Mouse (Mus musculus): ENCODE data around the gene Tbc1d22b. TPM values are rescaled to one million over a fixed set of nuclear protein-coding genes. Genes with fewer than 3 reads are reported as not detected.

Tbc1d22b gene
- polyA plus RNA-seq, 1 experiment from 2014 or later, result 16.4 TPM

- Histone ChIP-seq H3K36me3 (no peaks in the 10 kb centered on the region), H3K27ac (no peak overlapping the region), H3K9ac (no peak overlapping the region), H3K4me2 (no peak overlapping the region), H3K4me1 (no peaks in the 10 kb centered on the region), H3K27me3 (no peaks in the 10 kb centered on the region), H3K4me3 (no peak overlapping the region), H3K9me3 (no peaks in the 10 kb centered on the region)
- 86% methylated on average over 19 of the region's 19 CpGs for WGBS
- no peak for ATAC-seq (ENCODE audit: insufficient number of reproducible peaks, insufficient read depth, low FRiP score, low TSS enrichment, low read depth)
Measured at GRCm38 (mm10) chr17:29542831-29543690, 6.5 kb upstream of the Tbc1d22b start.

GRCm38 (mm10) chr17:29544064-29544463 is 5.5 kb upstream of the Tbc1d22b start:
- no peaks in the 10 kb centered on the region for H3K9me3 ChIP-seq
- no peak overlapping the region for H3K9ac ChIP-seq
- WGBS, result 73% methylated on average over 2 of the region's 2 CpGs
- no peak overlapping the region for H3K4me3 ChIP-seq
- H3K4me2 ChIP-seq, result no peak overlapping the region
- H3K27ac ChIP-seq, result no peak overlapping the region
- H3K36me3 ChIP-seq, result no peaks in the 10 kb centered on the region
- ATAC-seq (ENCODE audit: insufficient number of reproducible peaks, insufficient read depth, low FRiP score, low TSS enrichment, low read depth), result no peak
- no peaks in the 10 kb centered on the region for H3K27me3 ChIP-seq
- H3K4me1 ChIP-seq, result 0 out of 2 replicates have a peak, but pooled peaks cover under 1% of the 10 kb centered on the region

- H3K27ac ChIP-seq, result no peak overlapping the region
- 89% methylated on average over 5 of the region's 5 CpGs for WGBS
- H3K36me3 ChIP-seq, result no peaks in the 10 kb centered on the region
- H3K4me3 ChIP-seq, result no peak overlapping the region
- peaks cover 6% of the 10 kb centered on the region for H3K4me1 ChIP-seq
- H3K4me2 ChIP-seq, result no peak overlapping the region
- no peak for ATAC-seq (ENCODE audit: insufficient number of reproducible peaks, insufficient read depth, low FRiP score, low TSS enrichment, low read depth)
- no peak overlapping the region for H3K9ac ChIP-seq
- H3K27me3 ChIP-seq, result no peaks in the 10 kb centered on the region
- H3K9me3 ChIP-seq, result no peaks in the 10 kb centered on the region
Measured at GRCm38 (mm10) chr17:29545241-29545640, 4.3 kb upstream of the Tbc1d22b start.

DNA sequence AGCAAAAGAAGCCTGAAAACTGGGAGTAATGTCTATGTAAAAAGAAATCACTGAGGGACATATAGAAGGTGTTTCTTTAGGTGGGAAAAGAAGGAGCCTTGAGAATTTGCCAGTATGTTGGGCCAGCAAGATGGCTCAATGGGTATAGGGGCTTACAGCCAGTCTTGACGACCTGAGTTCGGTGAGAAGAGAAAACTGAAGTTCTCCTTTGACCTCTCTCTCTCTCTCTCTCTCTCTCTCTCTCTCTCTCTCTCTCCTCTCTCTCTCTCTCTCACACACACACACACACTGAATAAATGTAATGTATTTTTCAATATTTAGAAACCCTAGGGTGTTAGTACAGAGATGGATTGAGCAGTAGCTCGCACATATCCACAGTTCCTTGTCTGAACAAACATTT is 1.1 kb upstream of the Tbc1d22b start:
- H3K27ac ChIP-seq, result no peak overlapping the region
- no peaks in the 10 kb centered on the region for H3K9me3 ChIP-seq
- peaks cover 19% of the 10 kb centered on the region for H3K4me1 ChIP-seq
- H3K27me3 ChIP-seq, result no peaks in the 10 kb centered on the region
- H3K36me3 ChIP-seq, result 0 out of 2 replicates have a peak, but pooled peaks cover 6% of the 10 kb centered on the region
- H3K4me3 ChIP-seq, result no peak overlapping the region
- 77% methylated on average over 3 of the region's 3 CpGs for WGBS
- H3K4me2 ChIP-seq, result no peak overlapping the region
- no peak overlapping the region for H3K9ac ChIP-seq
- ATAC-seq (ENCODE audit: insufficient number of reproducible peaks, insufficient read depth, low FRiP score, low TSS enrichment, low read depth), result no peak

- no peak for ATAC-seq (ENCODE audit: insufficient number of reproducible peaks, insufficient read depth, low FRiP score, low TSS enrichment, low read depth)
- Histone ChIP-seq H3K9ac (no peak overlapping the region), H3K27ac (no peak overlapping the region), H3K27me3 (no peaks in the 10 kb centered on the region), H3K4me3 (peak overlapping the region; percentile 97; the same call in 1 of the 2 replicates), H3K9me3 (no peaks in the 10 kb centered on the region), H3K36me3 (0 out of 2 replicates have a peak, but pooled peaks cover 6% of the 10 kb centered on the region), H3K4me2 (peak overlapping the region; percentile 98), H3K4me1 (peaks cover 19% of the 10 kb centered on the region)
- WGBS, result 54% methylated on average over 8 of the region's 8 CpGs
Measured at GRCm38 (mm10) chr17:29548994-29549393, 591 bp upstream of the Tbc1d22b start.

DNA sequence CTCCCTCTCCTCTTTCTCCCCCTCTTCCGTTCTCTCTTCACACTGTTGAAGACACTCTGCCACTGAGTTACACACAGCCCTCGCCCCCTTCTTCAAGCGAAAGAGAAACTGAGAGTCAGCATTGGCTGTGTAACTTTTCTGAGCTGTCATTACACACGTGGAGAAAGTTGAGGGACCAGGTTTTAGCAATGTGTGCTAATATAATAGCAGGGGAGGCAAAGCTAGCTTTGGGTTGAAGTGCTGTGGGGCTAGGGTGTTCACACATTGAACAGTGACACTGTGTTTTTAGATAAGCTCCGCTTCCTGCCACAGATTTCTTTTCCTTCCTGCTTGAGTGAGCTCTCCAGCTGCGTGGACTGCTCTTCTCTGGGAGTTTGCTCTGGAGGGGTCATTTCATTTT is 1.4 kb downstream of the Tbc1d22b start:
- H3K9me3 ChIP-seq, result no peaks in the 10 kb centered on the region
- 0 out of 2 replicates have a peak, but pooled peaks cover 11% of the 10 kb centered on the region for H3K36me3 ChIP-seq
- peak overlapping the region; percentile 97; the same call in 1 of the 2 replicates for H3K4me3 ChIP-seq
- H3K9ac ChIP-seq, result no peak overlapping the region
- H3K27ac ChIP-seq, result no peak overlapping the region
- peaks cover 19% of the 10 kb centered on the region for H3K4me1 ChIP-seq
- ATAC-seq (ENCODE audit: insufficient number of reproducible peaks, insufficient read depth, low FRiP score, low TSS enrichment, low read depth), result no peak
- H3K27me3 ChIP-seq, result no peaks in the 10 kb centered on the region
- 59% methylated on average over 6 of the region's 6 CpGs for WGBS
- peak overlapping the region; percentile 98 for H3K4me2 ChIP-seq

- Histone ChIP-seq H3K4me1 (peaks cover 19% of the 10 kb centered on the region), H3K9me3 (no peaks in the 10 kb centered on the region), H3K27ac (no peak within 1 kb of the TSS), H3K4me2 (peak within 1 kb of the TSS; percentile 98; the same call in 1 of the 2 replicates), H3K9ac (no peak within 1 kb of the TSS), H3K27me3 (no peaks in the 10 kb centered on the region), H3K36me3 (peaks cover 18% of the 10 kb centered on the region), H3K4me3 (no peak within 1 kb of the TSS)
- ATAC-seq (ENCODE audit: insufficient number of reproducible peaks, insufficient read depth, low FRiP score, low TSS enrichment, low read depth), result no peak
- WGBS, result 91% methylated on average over 5 of the region's 5 CpGs
Measured at GRCm38 (mm10) chr17:29552162-29552732, 2.7 kb downstream of the Tbc1d22b start, which contains the start of gene Tmem217. Gene Tmem217 (minus strand): TSS chr17:29552385.

DNA sequence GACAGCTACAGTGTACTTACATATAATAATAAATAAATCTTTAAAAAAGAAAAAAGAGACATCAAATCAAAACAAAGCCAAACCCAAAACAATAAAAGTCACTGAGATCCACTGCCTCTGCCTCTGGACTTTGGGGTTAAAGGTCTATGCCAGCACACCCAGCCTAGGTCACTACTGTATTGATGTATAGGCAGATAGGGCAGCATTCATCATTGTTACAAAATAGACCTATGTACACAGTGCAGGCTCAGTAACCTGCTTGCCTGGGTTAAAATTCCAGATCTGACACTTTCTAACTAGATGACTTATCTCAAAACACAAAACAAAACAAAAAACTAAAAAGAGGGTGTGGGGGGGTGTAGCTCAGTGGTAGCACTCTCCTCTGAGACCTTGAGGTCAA is 4.6 kb downstream of the Tbc1d22b start:
- Histone ChIP-seq H3K4me1 (peaks cover 17% of the 10 kb centered on the region), H3K27ac (no peak overlapping the region), H3K9ac (no peak overlapping the region), H3K27me3 (no peaks in the 10 kb centered on the region), H3K4me3 (no peak overlapping the region), H3K36me3 (peaks cover 26% of the 10 kb centered on the region), H3K4me2 (no peak overlapping the region), H3K9me3 (no peaks in the 10 kb centered on the region)
- no peak for ATAC-seq (ENCODE audit: insufficient number of reproducible peaks, insufficient read depth, low FRiP score, low TSS enrichment, low read depth)

- H3K27me3 ChIP-seq, result no peaks in the 10 kb centered on the region
- 0 out of 2 replicates have a peak, but pooled peaks cover 1% of the 10 kb centered on the region for H3K4me1 ChIP-seq
- no peak overlapping the region for H3K4me2 ChIP-seq
- ATAC-seq (ENCODE audit: insufficient number of reproducible peaks, insufficient read depth, low FRiP score, low TSS enrichment, low read depth), result no peak
- peaks cover 3% of the 10 kb centered on the region; the same call in 1 of the 2 replicates for H3K9me3 ChIP-seq
- 92% methylated on average over 10 of the region's 10 CpGs for WGBS
- peaks cover 35% of the 10 kb centered on the region for H3K36me3 ChIP-seq
- no peak overlapping the region for H3K9ac ChIP-seq
- no peak overlapping the region; the same call in 1 of the 2 replicates for H3K27ac ChIP-seq
- no peak overlapping the region for H3K4me3 ChIP-seq
Measured at GRCm38 (mm10) chr17:29556456-29556855, 6.9 kb downstream of the Tbc1d22b start.

- Histone ChIP-seq H3K36me3 (peaks cover 35% of the 10 kb centered on the region), H3K27ac (no peak overlapping the region; the same call in 1 of the 2 replicates), H3K9ac (no peak overlapping the region), H3K4me2 (no peak overlapping the region), H3K9me3 (peaks cover 3% of the 10 kb centered on the region; the same call in 1 of the 2 replicates), H3K4me1 (no peaks in the 10 kb centered on the region), H3K4me3 (no peak overlapping the region), H3K27me3 (no peaks in the 10 kb centered on the region)
- WGBS, result 76% methylated on average over 7 of the region's 7 CpGs
- no peak for ATAC-seq (ENCODE audit: insufficient number of reproducible peaks, insufficient read depth, low FRiP score, low TSS enrichment, low read depth)
Measured at GRCm38 (mm10) chr17:29556893-29557292, 7.3 kb downstream of the Tbc1d22b start.

DNA sequence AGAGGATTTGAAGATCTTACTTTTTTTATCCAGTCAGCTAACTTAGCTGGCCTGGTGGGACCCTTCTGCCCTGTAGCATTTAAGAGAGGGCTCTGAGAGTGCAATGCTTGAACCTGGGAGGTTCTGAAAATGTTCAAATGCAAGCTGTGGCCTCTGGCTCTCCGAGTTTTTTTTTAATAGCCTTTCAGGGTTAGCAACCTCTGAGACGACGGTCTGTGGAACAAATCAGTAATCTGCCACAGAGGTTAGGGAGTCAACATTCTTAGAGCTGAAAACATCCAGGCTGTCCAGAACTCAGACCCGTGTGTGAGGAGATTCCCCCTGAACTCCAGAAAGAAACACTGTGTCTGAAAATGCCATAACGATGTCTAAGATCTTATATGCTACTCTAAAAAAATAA is 8.9 kb downstream of the Tbc1d22b start:
- no peak overlapping the region for H3K4me2 ChIP-seq
- ATAC-seq (ENCODE audit: insufficient number of reproducible peaks, insufficient read depth, low FRiP score, low TSS enrichment, low read depth), result no peak
- no peaks in the 10 kb centered on the region for H3K4me1 ChIP-seq
- H3K9me3 ChIP-seq, result peaks cover 3% of the 10 kb centered on the region; the same call in 1 of the 2 replicates
- peaks cover 30% of the 10 kb centered on the region for H3K36me3 ChIP-seq
- no peak overlapping the region for H3K9ac ChIP-seq
- WGBS, result 61% methylated on average over 5 of the region's 5 CpGs
- H3K27me3 ChIP-seq, result no peaks in the 10 kb centered on the region
- H3K27ac ChIP-seq, result no peak overlapping the region
- H3K4me3 ChIP-seq, result no peak overlapping the region

All from embryonic facial prominence, embryonic 13.5 days (tissue).